Mouse (Mus musculus) bone marrow, adult 2 months (tissue): ENCODE data around the gene Rapgef4.

Experiments used
- CTCF ChIP-seq: fragments of 200-500 bp; IDR thresholded peaks from 2 replicates; pipeline ENCODE4 v1.5.1; 2011; ENCODE audit warnings: low read length, control low read depth; ENCODE audit not compliant: control insufficient read depth, insufficient read depth
- POLR2A ChIP-seq: fragments of 200-500 bp; IDR thresholded peaks from 2 replicates; pipeline ENCODE4 v1.6.1; 2011; ENCODE audit warnings: low read depth, mild to moderate bottlenecking, control low read depth, low read length, borderline replicate concordance; ENCODE audit not compliant: control insufficient read depth

DNA sequence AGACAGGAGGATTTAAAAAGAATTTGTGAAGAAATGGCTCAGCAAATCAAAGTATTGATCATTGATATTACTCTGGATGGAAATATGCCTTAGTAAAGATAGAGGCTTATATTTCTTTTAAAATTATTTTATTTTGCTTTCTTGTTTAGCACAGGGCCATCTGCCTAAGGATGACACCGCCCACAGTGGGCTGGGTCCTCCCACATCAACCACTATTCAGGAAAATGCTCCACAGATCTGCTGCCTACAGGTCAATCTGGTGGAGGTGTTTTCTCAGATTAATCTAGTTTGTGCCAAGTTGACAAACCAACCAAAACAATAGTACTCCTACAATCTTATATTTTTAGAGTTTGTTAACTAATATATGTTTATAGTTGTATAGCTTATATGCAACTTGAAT, 44.3 kb upstream of the Rapgef4 start:
- no peak for TF ChIP-seq POLR2A
- no peak for TF ChIP-seq CTCF
